Mouse (Mus musculus) limb, embryonic 14.5 days (tissue): Measurements from ENCODE around the gene Ttc17. TPM values are rescaled to one million over a fixed set of nuclear protein-coding genes. Genes with fewer than 3 reads are reported as not detected.

Experiments used
- ATAC-seq: fragments of 200-750 bp; cut with Nextera tagmentation; 2 replicates; pipeline ENCODE4 v1.8.0; 2017; ENCODE audit warnings: low read depth, moderate number of reproducible peaks, moderate TSS enrichment; ENCODE audit not compliant: low FRiP score
- DNase-seq: peaks from one replicate; pipeline ENCODE4 v3.0.0-alpha.2; 2015; ENCODE audit warnings: low spot score
- H3K27ac ChIP-seq: fragments of 300-500 bp; sonication (generic); replicated peaks from 2 replicates; pipeline ENCODE4 v1.5.1; 2014; ENCODE audit warnings: low read depth, mild to moderate bottlenecking, low read length, moderate library complexity, mixed read lengths
- H3K27me3 ChIP-seq: fragments of 300-500 bp; sonication (generic); 2 replicates; pipeline ENCODE4 v1.6.1; 2014; ENCODE audit warnings: low read length, mixed read lengths; ENCODE audit not compliant: control insufficient read depth, insufficient read depth
- H3K36me3 ChIP-seq: fragments of 300-500 bp; sonication (generic); 2 replicates; pipeline ENCODE4 v1.6.1; 2014; ENCODE audit warnings: mild to moderate bottlenecking, low read length, moderate library complexity, mixed read lengths; ENCODE audit not compliant: control insufficient read depth, insufficient read depth
- H3K4me1 ChIP-seq: fragments of 300-500 bp; sonication (generic); 2 replicates; pipeline ENCODE4 v1.6.1; 2014; ENCODE audit warnings: antibody characterized with exemption, low read length, mixed read lengths; ENCODE audit not compliant: control insufficient read depth, insufficient read depth
- H3K4me2 ChIP-seq: fragments of 300-500 bp; sonication (generic); replicated peaks from 2 replicates; pipeline ENCODE4 v1.6.1; 2014; ENCODE audit warnings: low read depth, mild to moderate bottlenecking, low read length, moderate library complexity; ENCODE audit not compliant: severe bottlenecking
- H3K4me3 ChIP-seq: fragments of 300-500 bp; sonication (generic); replicated peaks from 2 replicates; pipeline ENCODE4 v1.5.1; 2014; ENCODE audit warnings: low read length
- H3K9ac ChIP-seq: fragments of 300-500 bp; sonication (generic); 2 replicates; pipeline ENCODE4 v1.6.1; 2014; ENCODE audit warnings: mild to moderate bottlenecking, low read depth, low read length, moderate library complexity; ENCODE audit not compliant: severe bottlenecking
- H3K9me3 ChIP-seq: fragments of 300-500 bp; sonication (generic); 2 replicates; pipeline ENCODE4 v1.6.1; 2016; ENCODE audit warnings: low read length; ENCODE audit not compliant: control insufficient read depth
- POLR2A ChIP-seq: fragments of 200-500 bp; IDR thresholded peaks from 2 replicates; pipeline ENCODE4 v1.8.0; 2012; ENCODE audit warnings: inconsistent platforms, mild to moderate bottlenecking, moderate library complexity, borderline replicate concordance; ENCODE audit not compliant: insufficient read depth, insufficient read length; ENCODE audit errors: extremely low read depth
- WGBS: fragments of 180-500 bp; shearing (Covaris S2); extraction: QIAGEN DNeasy Blood & Tissue Kit; methylation state at CpG from one replicate; pipeline ENCODE4 v1.1.7; 2014; 5-methylcytosine and 5-hydroxymethylcytosine counted together
- polyA plus RNA-seq, 2 experiments: library from polyadenylated mRNA; depleted of rRNA in 1 of 2; stranded (reverse) in 1 of 2; unstranded in 1 of 2; fragments of >200 nt; fragmentation: Nextera tagmentation in 1 of 2; extraction: Ambion mirVana in 1 of 2; gene quantifications; 2 replicates each; pipeline versions ENCODE4 v1.2.1 to v1.2.3; 2012 to 2014

Gene Ttc17
- polyA plus RNA-seq, 2 experiments: 17.8 to 18.3 TPM

- no peak overlapping the region for H3K9ac ChIP-seq
- DNase-seq (no peak), ATAC-seq (no peak)
- no peaks in the 10 kb centered on the region for H3K4me1 ChIP-seq
- H3K4me3 ChIP-seq: no peak overlapping the region
- no peaks in the 10 kb centered on the region for H3K27me3 ChIP-seq
- no peak overlapping the region for H3K27ac ChIP-seq
- TF ChIP-seq POLR2A: no peak
- H3K9me3 ChIP-seq: no peaks in the 10 kb centered on the region
- WGBS: 95% methylated on average over 9 of the region's 9 CpGs
- no peak overlapping the region for H3K4me2 ChIP-seq
- H3K36me3 ChIP-seq: peaks cover 42% of the 10 kb centered on the region
Observed at GRCm38 (mm10) chr2:94336336-94336735, 70.2 kb downstream of the Ttc17 start.

GRCm38 (mm10) chr2:94334742-94335046 is 71.8 kb downstream of the Ttc17 start:
- no peak for TF ChIP-seq POLR2A
- Histone ChIP-seq H3K27me3 (no peaks in the 10 kb centered on the region), H3K9me3 (no peaks in the 10 kb centered on the region), H3K4me1 (no peaks in the 10 kb centered on the region), H3K9ac (no peak overlapping the region), H3K36me3 (peaks cover 56% of the 10 kb centered on the region), H3K4me3 (no peak overlapping the region), H3K4me2 (no peak overlapping the region), H3K27ac (no peak overlapping the region)
- ATAC-seq (no peak), DNase-seq (no peak)
- 83% methylated on average over 2 of the region's 2 CpGs for WGBS

GRCm38 (mm10) chr2:94333841-94334741 is 72.4 kb downstream of the Ttc17 start:
- H3K9ac ChIP-seq: no peak overlapping the region
- no peak overlapping the region for H3K27ac ChIP-seq
- WGBS: 88% methylated on average over 14 of the region's 14 CpGs
- H3K9me3 ChIP-seq: no peaks in the 10 kb centered on the region
- no peaks in the 10 kb centered on the region for H3K27me3 ChIP-seq
- DNase-seq: no peak
- no peak overlapping the region for H3K4me2 ChIP-seq
- no peak overlapping the region for H3K4me3 ChIP-seq
- ATAC-seq: no peak
- H3K4me1 ChIP-seq: no peaks in the 10 kb centered on the region
- no peak for TF ChIP-seq POLR2A
- peaks cover 57% of the 10 kb centered on the region for H3K36me3 ChIP-seq

- Histone ChIP-seq H3K9me3 (no peaks in the 10 kb centered on the region), H3K36me3 (peaks cover 66% of the 10 kb centered on the region), H3K27ac (no peak overlapping the region), H3K9ac (no peak overlapping the region), H3K27me3 (no peaks in the 10 kb centered on the region), H3K4me1 (no peaks in the 10 kb centered on the region), H3K4me3 (no peak overlapping the region), H3K4me2 (no peak overlapping the region)
- TF ChIP-seq POLR2A: no peak
- no peak for DNase-seq
- 95% methylated on average over 2 of the region's 2 CpGs for WGBS
- ATAC-seq: no peak
Observed at GRCm38 (mm10) chr2:94333086-94333485, 73.4 kb downstream of the Ttc17 start.

GRCm38 (mm10) chr2:94329336-94329735 is 77.2 kb downstream of the Ttc17 start:
- Histone ChIP-seq H3K27me3 (no peaks in the 10 kb centered on the region), H3K36me3 (peaks cover 79% of the 10 kb centered on the region), H3K9ac (no peak overlapping the region), H3K4me3 (no peak overlapping the region), H3K27ac (no peak overlapping the region), H3K4me2 (no peak overlapping the region), H3K9me3 (no peaks in the 10 kb centered on the region), H3K4me1 (no peaks in the 10 kb centered on the region)
- no peak for TF ChIP-seq POLR2A
- WGBS: 96% methylated on average over 13 of the region's 13 CpGs
- no peak for DNase-seq
- no peak for ATAC-seq
